Mouse (Mus musculus) retina, postnatal 1 day (tissue): ENCODE data around the gene Atf3.
"Not testable (repeated sequence)": the region's sequence is repeated elsewhere in the genome, so short reads cannot be mapped to it uniquely, and the experiment has no call there.

Experiments
- DNase-seq: peaks from one replicate; pipeline ENCODE4 v3.0.0-alpha.2; 2012

Gene Atf3

GRCm38 (mm10) chr1:191186386-191186770 lies 31.5 kb downstream of the Atf3 start:
- peak; percentile 40 for DNase-seq

- DNase-seq = peak; percentile 23
Observed at GRCm38 (mm10) chr1:191185761-191186385, 32.0 kb downstream of the Atf3 start.

- DNase-seq = peak; percentile 48
Observed at GRCm38 (mm10) chr1:191184841-191185251, 33.0 kb downstream of the Atf3 start.

GRCm38 (mm10) chr1:191184066-191184815 lies 33.6 kb downstream of the Atf3 start:
- DNase-seq = peak; percentile 57

- DNase-seq = peak; percentile 95
Observed at GRCm38 (mm10) chr1:191183163-191184065, 34.4 kb downstream of the Atf3 start.

- peak; percentile 72 for DNase-seq
Observed at GRCm38 (mm10) chr1:191182431-191183162, 35.2 kb downstream of the Atf3 start.

GRCm38 (mm10) chr1:191181469-191182259 lies 36.2 kb downstream of the Atf3 start:
- DNase-seq = no peak

- no peak for DNase-seq
Observed at GRCm38 (mm10) chr1:191180397-191180796, 37.4 kb downstream of the Atf3 start.

GRCm38 (mm10) chr1:191179846-191180245 lies 38.0 kb downstream of the Atf3 start:
- no peak for DNase-seq

- DNase-seq = no peak
Observed at GRCm38 (mm10) chr1:191178511-191179188, 39.2 kb downstream of the Atf3 start.

GRCm38 (mm10) chr1:191176887-191177286 lies 41.0 kb downstream of the Atf3 start:
- DNase-seq = no peak

- peak; percentile 49 for DNase-seq
Observed at GRCm38 (mm10) chr1:191172487-191172886, 45.4 kb downstream of the Atf3 start.

GRCm38 (mm10) chr1:191170444-191170843 lies 47.4 kb downstream of the Atf3 start:
- no peak for DNase-seq

GRCm38 (mm10) chr1:191166189-191166588 lies 51.6 kb downstream of the Atf3 start:
- no peak for DNase-seq

GRCm38 (mm10) chr1:191164717-191165116 lies 53.1 kb downstream of the Atf3 start, which contains the start of gene Fam71a:
Fam71a (minus strand) TSS chr1:191164817.
- no peak for DNase-seq

- no peak for DNase-seq
Observed at GRCm38 (mm10) chr1:191154314-191154713, 63.5 kb downstream of the Atf3 start.

- peak; percentile 66 for DNase-seq
Observed at GRCm38 (mm10) chr1:191153052-191153451, 64.8 kb downstream of the Atf3 start.

GRCm38 (mm10) chr1:191150924-191151605 lies 66.8 kb downstream of the Atf3 start:
- DNase-seq = no peak

- not testable (repeated sequence) for DNase-seq
Observed at GRCm38 (mm10) chr1:191149489-191149888, 68.3 kb downstream of the Atf3 start.

GRCm38 (mm10) chr1:191140983-191141382 lies 76.9 kb downstream of the Atf3 start:
- DNase-seq = no peak
